Mouse (Mus musculus): Measurements from ENCODE around the gene Otud7a.
A peak's percentile ranks its signal among the peaks of the same experiment; 100 is the strongest.

The Otud7a gene

DNA sequence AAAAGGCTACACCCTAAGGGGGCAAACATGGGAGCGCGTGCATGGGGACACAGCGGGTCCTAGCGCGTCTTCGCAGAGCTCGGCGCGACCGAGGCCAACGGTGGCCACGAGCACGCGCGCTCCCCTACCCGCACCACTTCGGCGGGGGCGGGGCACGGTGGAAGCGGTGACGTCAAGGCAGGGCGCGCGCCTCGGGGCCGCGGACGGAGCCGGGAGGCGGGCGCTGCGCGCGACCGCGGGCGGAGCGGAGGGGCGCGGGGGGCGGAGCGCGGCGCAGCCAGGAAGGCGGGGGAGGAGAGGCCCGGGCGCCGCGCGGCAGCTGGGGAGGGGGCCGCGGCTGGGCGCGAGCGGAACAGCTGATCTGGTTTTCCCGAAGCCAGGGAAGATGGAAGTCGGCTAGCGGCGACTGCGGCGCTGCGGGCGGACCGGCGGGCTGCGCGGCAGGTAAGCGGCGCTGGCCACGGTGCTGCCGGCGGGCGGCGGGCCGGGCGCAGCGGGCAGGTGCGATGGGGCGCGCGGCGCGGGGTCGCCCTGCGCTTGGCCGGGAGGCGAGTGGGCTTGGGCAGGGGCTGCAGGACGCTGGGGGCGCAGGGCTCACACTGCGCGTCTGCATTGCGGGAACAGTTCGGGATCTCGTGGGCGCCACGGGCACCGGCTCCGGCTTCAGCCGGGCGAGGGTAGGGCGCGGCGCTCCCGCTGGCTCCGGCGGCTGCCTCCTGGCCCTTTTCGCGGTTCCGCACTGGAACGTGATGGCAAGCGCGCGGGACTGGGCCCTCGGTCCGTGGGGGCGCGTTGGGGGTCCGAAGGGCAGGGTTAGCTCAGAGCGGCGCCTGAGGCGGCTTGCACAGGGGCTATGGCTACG lies at the start of gene Otud7a:
Gene Otud7a, plus strand, starts transcription at position 268 of the 862 bp plus-strand sequence.
- DNase-seq (ENCODE audit: low spot score in 2 of 2), result peak; percentile 38 to 63

- no peak for DNase-seq (ENCODE audit: low spot score in 2 of 2)
These were observed 38.6 kb upstream of the Otud7a start for GRCm38 (mm10) chr7:63405988-63406387.

GRCm38 (mm10) chr7:63445346-63445700 lies 772 bp downstream of the Otud7a start:
- DNase-seq (ENCODE audit: low spot score in 2 of 2), result no peak

GRCm38 (mm10) chr7:63446951-63447350 lies 2.4 kb downstream of the Otud7a start:
- DNase-seq (ENCODE audit: low spot score in 2 of 2), result no peak

DNA sequence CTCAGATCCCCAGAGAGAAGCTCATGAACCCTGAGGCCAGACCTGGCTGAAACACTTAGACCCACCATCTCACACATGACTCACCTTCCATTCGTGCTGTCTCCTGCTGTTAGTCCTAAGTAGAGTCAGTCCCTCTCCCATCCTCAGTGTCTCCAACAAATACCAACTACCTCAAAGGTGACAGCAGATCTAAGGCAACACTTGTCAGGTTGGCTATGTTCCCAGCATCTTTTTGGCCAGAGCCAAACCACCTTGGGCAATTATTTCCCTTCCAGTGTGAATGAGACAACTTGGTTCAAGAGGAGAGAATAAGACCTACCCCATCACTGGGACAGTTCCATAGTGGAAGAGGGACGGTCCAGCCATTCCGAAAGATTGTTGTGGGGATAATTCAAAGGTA lies 10.7 kb downstream of the Otud7a start:
- no peak for DNase-seq (ENCODE audit: low spot score in 2 of 2)

DNA sequence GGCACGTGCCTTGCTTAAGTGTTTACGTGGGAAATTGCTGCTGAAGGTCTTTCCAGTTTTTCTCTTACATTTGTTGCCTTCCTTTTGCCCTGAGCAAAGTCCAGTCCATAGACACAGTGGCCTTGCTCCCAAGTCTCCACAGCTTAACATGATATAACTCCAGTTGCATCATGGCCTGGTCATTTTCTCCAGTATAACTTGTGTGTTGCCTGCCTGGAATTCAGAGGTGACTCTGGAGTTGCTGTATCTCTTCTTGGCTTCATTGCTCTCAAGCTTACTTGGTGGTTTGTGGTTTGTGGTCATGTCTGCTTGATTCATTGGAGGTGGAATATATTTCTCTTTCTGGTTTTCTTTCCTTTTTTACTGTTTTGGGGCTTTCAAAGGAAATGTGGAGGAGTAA lies 17.7 kb downstream of the Otud7a start:
- no peak for DNase-seq (ENCODE audit: low spot score in 2 of 2)

GRCm38 (mm10) chr7:63462684-63463083 lies 18.1 kb downstream of the Otud7a start:
- DNase-seq (ENCODE audit: low spot score in 2 of 2), result no peak

DNA sequence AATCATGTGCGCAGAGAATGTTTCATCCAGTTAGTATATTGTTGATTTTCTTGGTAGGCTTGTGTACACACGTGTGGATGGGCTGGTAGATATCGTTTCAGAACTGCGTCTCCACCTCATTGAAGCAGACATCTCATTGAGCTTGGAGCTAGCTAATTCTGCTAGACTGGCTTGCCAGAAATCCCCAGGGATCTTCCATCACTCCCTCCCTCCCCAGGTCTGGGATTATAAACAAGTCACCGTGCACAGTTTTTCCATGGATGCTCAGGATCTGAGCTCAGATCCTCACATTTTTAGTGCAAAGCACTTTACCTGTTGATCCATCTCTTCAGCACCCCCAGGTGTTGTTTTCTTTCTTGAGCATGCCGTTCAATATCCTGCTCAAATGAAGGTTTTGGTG lies 22.2 kb downstream of the Otud7a start:
- no peak for DNase-seq (ENCODE audit: low spot score in 2 of 2)

GRCm38 (mm10) chr7:63468258-63468657 lies 23.7 kb downstream of the Otud7a start:
- DNase-seq (ENCODE audit: low spot score in 2 of 2), result no peak

DNA sequence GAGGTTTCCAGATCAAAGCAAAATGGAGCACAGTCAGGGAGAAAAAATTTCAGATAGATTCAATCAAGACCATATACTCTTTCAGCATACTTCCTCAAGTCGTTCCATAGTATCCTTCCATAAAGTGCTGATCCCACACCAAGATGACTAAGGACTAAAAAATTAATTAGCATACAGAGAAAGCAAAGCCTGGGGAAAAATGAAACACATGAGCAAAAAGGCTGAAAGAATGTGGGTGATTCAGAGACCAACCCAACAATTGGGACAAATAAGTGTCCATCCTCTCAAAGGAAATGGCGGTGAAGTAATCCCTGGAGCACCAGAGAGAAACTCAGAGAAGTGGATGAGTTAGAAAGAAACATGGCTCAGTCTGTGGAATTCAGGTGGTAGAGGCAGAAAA lies 38.5 kb downstream of the Otud7a start:
- DNase-seq (ENCODE audit: low spot score in 2 of 2), result no peak

DNA sequence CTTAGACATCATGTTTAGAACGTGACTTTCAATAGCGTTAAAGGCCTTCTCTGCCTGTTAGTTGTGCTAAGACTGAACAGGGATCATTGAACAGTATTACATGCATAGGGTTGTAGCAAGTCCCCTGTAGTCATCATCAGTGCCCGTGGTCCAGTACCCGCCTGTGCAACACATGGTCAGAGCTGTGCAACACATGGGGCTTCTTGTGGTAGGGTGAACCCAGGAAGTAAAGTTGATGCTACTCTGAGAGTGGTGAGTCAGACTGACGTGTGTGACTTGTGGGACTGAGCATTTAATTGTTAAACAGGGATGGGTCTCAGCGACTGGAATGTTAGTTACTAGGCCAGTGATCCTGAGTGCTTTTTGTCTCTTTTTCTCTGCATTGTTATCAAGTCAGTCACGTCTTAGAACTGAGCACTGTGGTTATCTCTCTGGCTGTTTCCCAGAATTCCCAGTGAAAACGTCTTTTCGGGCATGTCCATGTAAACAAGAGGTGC lies 52.5 kb downstream of the Otud7a start:
- no peak for DNase-seq (ENCODE audit: low spot score in 2 of 2)

GRCm38 (mm10) chr7:63504202-63504601 lies 59.7 kb downstream of the Otud7a start:
- no peak for DNase-seq (ENCODE audit: low spot score in 2 of 2)

- no peak for DNase-seq (ENCODE audit: low spot score in 2 of 2)
These were observed 63.5 kb downstream of the Otud7a start for GRCm38 (mm10) chr7:63508079-63508478.

GRCm38 (mm10) chr7:63509825-63510224 lies 65.3 kb downstream of the Otud7a start:
- no peak for DNase-seq (ENCODE audit: low spot score in 2 of 2)

DNA sequence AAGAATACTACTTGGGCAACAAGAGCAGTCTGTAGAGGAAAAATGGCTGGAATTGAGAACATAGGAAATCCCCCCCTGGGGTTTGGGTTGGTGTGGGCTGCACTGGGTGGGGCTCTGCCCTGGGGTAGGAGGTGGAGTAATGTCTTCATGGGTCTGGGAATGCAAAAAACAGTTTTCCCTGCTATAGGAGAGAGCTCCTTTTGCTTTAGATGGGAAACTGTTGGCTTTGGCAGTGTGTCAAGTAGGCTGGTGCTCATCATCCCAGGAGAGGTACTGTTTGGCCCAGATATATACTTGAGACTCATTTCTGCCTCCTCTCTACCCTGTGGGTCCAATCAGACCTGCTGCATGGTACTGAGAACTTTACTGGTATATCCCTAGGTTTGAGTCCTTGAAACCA lies 66.9 kb downstream of the Otud7a start:
- DNase-seq (ENCODE audit: low spot score in 2 of 2), result no peak

GRCm38 (mm10) chr7:63512561-63512960 lies 68.0 kb downstream of the Otud7a start:
- no peak for DNase-seq (ENCODE audit: low spot score in 2 of 2)

DNA sequence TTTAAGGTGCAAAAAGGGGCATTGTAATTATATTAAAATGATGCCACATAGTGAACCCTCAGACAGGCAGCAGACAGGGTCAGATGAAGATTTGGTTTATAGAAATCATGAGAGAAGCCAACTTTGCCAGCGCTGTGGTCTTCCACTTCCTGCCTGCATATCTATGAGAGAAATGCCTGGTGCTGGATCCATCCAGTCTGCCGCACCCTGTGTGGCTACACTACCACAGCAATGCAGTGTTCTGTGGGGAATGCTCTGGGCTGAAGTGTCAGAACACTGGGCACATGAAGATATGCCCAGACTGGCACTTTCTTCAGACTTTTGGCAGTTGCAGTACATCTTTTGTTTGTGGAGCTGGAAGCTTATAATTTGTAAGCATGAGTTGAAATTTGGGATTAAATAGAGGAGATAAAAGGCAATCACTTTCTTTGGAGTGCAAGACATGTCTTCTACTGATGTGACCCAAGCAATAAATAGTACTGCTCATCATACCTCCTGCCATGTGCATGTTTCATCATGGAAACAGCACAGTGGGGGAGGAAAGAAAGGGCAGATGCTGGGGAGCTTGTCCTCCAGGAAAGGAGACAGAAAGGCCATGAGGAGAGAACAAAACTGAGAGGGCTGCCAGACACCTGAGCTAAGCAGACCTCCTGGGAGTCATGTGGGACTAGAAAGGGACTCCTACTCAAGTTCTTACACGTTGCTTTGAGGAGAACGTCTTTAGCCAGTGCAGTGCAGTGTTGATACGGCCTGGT lies 71.8 kb downstream of the Otud7a start:
- DNase-seq (ENCODE audit: low spot score in 2 of 2), result no peak

GRCm38 (mm10) chr7:63520299-63520698 lies 75.7 kb downstream of the Otud7a start:
- DNase-seq (ENCODE audit: low spot score in 2 of 2), result no peak

DNA sequence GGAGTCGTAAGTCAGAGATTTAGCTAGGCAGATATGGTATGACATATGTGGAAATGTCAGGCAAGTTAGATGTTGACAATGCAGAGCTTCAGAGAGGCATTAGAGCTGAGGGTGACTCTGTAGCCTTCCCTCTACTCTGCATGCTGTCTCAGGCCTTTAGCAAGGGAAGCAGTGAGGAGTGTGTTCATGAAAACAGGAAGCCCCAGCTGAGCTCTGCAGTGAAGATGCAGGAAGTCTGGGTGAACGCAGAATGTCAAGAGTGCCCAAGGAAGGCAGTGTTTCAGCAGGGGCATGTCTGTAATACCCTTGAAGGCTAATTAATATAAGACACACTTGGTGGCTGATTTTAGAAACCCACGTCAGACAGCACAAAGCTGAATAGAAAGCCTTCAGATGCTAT lies 77.9 kb downstream of the Otud7a start:
- DNase-seq (ENCODE audit: low spot score in 2 of 2), result no peak

GRCm38 (mm10) chr7:63523051-63523450 lies 78.5 kb downstream of the Otud7a start:
- no peak for DNase-seq (ENCODE audit: low spot score in 2 of 2)

DNA sequence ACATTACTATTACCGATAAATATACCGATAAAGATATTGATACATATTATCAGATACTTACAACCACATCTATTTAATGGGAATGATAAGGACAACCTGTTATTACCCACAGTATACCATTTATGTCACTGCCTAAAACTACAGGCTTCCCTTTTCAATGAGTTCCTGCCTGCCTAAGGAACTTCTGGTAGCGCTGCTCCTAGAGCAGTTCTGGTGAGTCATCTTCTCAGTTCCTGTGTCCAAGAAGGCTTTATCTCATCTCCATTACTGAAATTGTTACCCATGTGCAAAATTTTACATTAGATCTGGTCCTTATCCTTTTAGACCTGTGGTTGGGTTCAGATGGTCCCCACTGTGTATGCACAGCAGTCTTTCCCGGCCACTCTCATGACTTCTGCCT lies 95.7 kb downstream of the Otud7a start:
- no peak for DNase-seq (ENCODE audit: low spot score in 2 of 2)

DNA sequence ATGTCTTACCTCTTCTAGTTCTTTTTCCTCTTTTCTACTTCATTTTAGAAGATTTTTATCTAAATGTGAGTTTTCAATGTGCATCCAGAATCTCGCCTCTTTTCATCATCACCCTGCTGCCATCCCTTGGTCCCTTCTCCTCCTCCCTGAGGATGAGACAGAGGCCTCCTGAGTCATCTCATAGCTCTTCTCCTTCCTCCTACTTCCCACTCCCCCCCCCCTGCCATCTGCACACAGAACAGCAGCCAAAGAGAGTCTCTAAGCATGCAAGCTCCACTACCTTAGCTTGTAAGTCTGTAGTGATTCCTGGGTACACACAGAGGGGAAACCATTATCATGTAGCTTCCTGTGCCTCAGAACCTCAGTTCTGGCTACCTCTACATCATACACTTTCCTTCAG lies 109.9 kb downstream of the Otud7a start:
- no peak for DNase-seq (ENCODE audit: low spot score in 2 of 2)

DNA sequence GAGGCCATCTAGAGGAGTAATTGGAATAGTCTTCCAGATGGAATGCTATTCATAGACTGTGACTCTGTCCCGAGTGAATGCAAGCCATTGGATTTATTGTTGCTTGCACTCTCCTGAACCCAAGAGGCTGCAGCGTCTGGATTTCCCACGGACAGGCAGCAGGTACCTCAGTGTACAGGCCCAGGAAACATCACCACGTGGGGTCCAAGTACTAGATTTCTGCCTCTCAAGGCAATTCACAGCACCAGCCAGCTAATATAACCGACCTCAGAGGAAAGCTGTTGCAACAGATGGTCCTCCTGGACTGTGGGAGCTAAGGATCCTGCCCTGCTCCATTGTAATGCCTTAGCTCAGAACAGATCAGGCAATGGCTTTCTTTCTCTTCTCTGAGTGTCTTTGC lies 111.8 kb downstream of the Otud7a start:
- no peak for DNase-seq (ENCODE audit: low spot score in 2 of 2)
